In the genomic region with DNA sequence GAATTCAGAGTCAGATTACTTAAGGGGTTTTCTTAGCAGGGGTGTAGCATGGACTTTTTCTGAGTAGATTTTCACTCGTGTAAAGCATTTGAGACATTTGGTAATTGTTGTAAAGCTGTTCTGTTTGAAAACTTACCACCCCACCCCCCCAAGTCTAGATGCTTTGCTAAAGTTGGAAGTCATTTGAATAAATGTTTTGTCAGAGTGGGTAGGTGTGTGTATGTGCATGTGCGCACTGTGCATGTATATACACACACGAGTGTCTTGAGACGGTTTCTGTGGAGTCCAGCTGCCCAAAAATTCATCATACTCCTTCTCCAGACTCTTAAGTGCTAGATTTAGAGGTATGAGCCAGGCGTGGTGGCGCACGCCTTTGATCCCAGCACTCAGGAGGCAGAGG, we compare ENCODE assay signal across 29 mouse cellular contexts. TPM values are rescaled to one million over a fixed set of nuclear protein-coding genes. Genes with fewer than 3 reads are reported as not detected.
"Had no signal": no experiment of that assay in that cellular context is flagged by ENCODE, and none has a peak within 500 bp of the region (broad histone marks: within the 10 kb centered on the region; RNA-seq: fewer than 3 reads in every experiment).

No protein-coding gene starts in this region.

- H3K4me2 ChIP-seq: embryonic facial prominence, embryonic 12.5 days; embryonic facial prominence, embryonic 13.5 days; embryonic facial prominence, embryonic 15.5 days; forebrain, embryonic 12.5 days; forebrain, embryonic 13.5 days; forebrain, embryonic 15.5 days; heart, embryonic 11.5 days had no signal

- H3K9ac ChIP-seq: embryonic facial prominence, embryonic 12.5 days; embryonic facial prominence, embryonic 13.5 days; embryonic facial prominence, embryonic 15.5 days; forebrain, embryonic 12.5 days; forebrain, embryonic 13.5 days; forebrain, embryonic 15.5 days; forebrain, postnatal 0 days had no signal

- H3K27me3 ChIP-seq: embryonic facial prominence, embryonic 12.5 days; embryonic facial prominence, embryonic 13.5 days; embryonic facial prominence, embryonic 15.5 days; forebrain, embryonic 12.5 days; forebrain, embryonic 13.5 days; forebrain, embryonic 15.5 days had no signal

- H3K4me3 ChIP-seq: embryonic facial prominence, embryonic 10.5 days; embryonic facial prominence, embryonic 12.5 days; embryonic facial prominence, embryonic 13.5 days; embryonic facial prominence, embryonic 15.5 days; erythroblast, embryonic 14.5 days; forebrain, embryonic 10.5 days; forebrain, embryonic 12.5 days; forebrain, embryonic 13.5 days; forebrain, embryonic 15.5 days; gastrocnemius, adult 2 months; heart, embryonic 10.5 days had no signal

- H3K9me3 ChIP-seq: embryonic facial prominence, embryonic 10.5 days; embryonic facial prominence, embryonic 12.5 days; embryonic facial prominence, embryonic 13.5 days; embryonic facial prominence, embryonic 15.5 days; forebrain, embryonic 10.5 days; forebrain, embryonic 12.5 days; forebrain, embryonic 13.5 days; forebrain, embryonic 15.5 days; heart, embryonic 10.5 days had no signal

- H3K27ac ChIP-seq: embryonic facial prominence, embryonic 10.5 days; embryonic facial prominence, embryonic 12.5 days; embryonic facial prominence, embryonic 13.5 days; embryonic facial prominence, embryonic 15.5 days; forebrain, embryonic 10.5 days; forebrain, embryonic 12.5 days; forebrain, embryonic 13.5 days; forebrain, embryonic 15.5 days; gastrocnemius, adult 2 months; heart, embryonic 10.5 days had no signal

- DNase-seq: cerebellum, adult 8-10 months; cerebellum, adult 9-10 months; cerebellum, adult 9-11 months; cerebellum, postnatal 10 days; cerebellum, postnatal 14 days; cerebellum, postnatal 25 days; cerebellum, postnatal 36 days; embryo, embryonic 11 days; forebrain, postnatal 0 days; gastrocnemius, adult 2 months; gastrocnemius, postnatal 10 days; gastrocnemius, postnatal 14 days; gastrocnemius, postnatal 25 days; gastrocnemius, postnatal 36 days; heart, adult 18-20 months had no signal

- ATAC-seq: forebrain, embryonic 13.5 days; forebrain, embryonic 14.5 days; forebrain, embryonic 15.5 days; forebrain, embryonic 16.5 days; forebrain, postnatal 0 days had no signal

- H3K4me1 ChIP-seq: embryonic facial prominence, embryonic 10.5 days; embryonic facial prominence, embryonic 12.5 days; embryonic facial prominence, embryonic 13.5 days; embryonic facial prominence, embryonic 15.5 days; forebrain, embryonic 10.5 days; forebrain, embryonic 12.5 days; forebrain, embryonic 13.5 days; forebrain, embryonic 15.5 days; heart, embryonic 10.5 days had no signal

RNA-seq across cellular contexts. Expression of a gene that starts 53.4 kb away (rescaled TPM):
- total RNA-seq: granulocyte monocyte progenitor cell, adult 5-6 weeks had no signal
